Mouse (Mus musculus): ENCODE measurements around the gene Gm17606.

Gm17606 gene

DNA sequence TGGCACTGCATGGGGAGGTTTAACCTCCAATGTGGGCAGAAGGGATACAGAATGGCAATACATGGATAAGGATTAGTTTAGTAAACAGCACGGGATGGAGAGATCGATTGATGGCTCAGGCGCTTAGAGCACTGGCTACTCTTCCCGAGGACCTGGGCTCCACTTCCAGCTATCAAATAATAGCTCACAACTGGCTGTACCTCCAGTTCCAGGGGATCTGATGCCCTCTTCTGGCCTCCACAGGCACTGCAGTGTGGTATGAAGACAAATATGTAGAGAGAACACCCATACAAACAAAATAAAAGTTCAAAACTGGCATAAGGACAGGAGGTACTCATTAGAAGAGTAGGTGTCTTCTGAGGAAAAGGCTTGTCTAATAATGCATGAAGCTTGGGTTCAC lies 28.6 kb downstream of the Gm17606 start:
- peak; percentile 64 to 82 for DNase-seq

DNA sequence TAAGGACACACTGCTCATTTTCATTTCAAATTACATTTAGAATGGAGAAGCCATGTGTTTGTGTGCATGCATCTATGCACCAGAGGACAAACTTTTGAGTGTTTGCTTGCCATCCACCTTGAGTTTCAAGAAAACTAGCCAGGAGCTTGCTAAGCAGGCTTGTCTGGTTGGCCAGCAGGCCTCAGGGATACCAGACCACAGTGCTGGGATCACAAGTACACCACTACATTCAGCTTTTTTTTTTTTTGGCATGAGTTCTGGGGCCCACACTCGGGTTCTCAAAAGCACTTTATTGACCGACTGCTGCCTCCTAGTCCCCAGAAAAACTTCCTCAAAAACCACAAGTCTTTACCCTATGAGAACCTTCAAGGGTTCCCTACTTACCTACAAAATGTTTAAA lies 33.6 kb downstream of the Gm17606 start:
- no peak for DNase-seq

DNA sequence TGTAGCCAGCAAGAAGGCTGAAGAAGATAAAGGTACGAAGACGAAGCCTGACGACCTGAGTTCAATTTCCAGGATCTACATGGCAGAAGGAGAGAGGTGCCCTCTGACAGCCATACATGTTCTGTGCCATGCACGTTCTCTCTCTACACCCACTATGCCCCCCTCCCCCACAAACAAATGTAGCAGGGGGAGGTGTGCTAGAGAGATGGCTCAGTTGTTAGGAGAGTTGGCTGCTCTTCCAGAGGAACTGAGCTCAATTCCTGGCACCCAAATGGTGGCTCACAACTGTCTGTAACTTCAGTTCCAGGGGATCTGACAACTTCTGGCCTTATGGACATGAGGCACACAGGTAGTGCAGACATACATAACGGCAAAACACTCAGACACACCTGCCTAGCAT lies 35.5 kb downstream of the Gm17606 start:
- no peak for DNase-seq

DNA sequence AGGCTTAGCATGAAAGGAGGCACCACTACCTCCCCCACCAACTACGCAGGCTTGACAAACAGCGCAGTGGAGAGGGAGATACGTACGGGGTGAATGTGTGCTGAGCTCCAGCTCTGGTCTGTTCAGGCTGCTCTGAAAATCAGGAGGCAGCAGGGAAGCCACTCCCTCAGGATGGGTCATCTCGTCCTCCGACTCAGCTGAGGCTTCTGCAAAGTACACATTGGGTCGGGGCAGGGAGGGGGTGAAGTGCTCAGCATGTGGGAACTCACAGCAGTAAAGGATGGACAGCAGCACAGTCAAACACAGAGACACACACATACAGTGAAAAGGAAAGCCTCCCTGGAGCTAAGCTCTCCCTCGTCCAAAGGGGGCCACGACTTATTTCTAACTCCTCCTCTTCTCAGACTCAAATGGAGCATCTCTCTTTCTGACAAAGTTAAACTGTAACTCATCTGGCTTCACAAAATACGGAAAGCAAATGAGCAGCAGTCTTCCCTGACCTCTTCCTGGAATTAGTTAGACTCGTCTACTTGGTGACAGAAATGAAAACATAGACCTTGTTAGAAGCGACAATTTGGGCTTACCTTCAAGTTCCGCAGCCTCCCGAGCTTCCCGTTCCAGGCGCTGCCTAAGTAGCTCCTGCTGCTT lies 38.0 kb downstream of the Gm17606 start:
- DNase-seq = peak in 1 of 2 experiments; percentile 17

DNA sequence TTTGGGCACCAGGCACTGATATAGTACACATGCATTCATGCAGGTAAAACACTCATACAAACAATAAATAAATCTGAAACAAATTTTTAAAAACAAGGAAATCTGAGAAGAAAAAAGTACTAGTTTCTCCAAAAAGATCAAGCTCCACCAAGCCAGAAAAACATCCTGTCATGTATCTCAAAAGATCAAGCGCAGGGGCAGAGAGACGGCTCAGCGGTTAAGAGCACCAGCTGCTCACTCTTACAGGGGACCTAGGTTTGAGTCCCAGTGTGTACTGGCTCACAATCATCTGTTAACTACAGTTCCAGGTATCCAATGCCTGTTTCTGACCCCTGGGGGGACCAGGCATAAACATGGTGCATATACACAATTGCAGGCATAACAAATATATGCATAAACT lies 41.6 kb downstream of the Gm17606 start:
- DNase-seq = no peak

DNA sequence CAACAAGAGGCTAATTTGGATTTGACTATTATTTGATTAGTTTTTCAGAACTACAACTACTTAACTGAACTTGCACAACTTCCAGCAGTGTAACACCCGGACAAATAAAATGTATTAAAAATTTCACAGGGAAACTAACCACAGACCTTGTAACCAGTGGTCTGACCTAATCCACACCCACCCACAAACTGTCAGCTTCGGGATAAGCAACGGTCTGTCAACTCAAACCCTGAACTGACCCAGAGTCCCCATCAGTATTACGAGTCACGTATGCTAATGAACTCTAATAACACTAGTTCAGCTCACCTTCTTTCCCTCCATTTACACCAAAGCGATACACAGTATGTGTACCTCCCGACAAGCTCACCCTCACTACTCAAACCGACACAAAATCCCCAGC lies 44.7 kb downstream of the Gm17606 start:
- no peak for DNase-seq

DNA sequence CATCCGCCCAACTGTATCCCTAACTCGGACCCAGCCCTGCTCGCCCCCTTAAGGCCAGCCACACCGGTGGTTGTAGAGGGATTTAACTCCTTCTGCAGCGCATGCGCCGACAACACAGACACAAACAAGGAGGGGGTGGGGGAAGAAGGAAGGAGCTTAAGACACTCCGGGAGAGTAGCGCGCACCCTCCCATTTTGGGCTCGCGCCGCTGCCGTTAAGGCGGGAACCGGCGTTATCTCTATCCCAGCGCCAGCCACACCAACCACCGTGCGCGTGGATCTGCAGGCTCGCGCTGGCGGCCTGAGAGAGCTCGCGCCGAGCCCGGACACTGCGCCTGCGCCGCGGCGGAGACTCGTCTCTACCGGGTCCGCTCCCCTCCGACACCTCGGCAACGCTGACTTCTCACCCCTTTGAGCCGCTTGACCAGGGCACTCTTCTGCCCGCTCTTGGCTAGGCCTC lies 45.3 kb downstream of the Gm17606 start, which contains the start of gene 1700123O20Rik:
TSS of gene 1700123O20Rik (plus strand) at position 154 of the 459 bp plus-strand sequence.
- DNase-seq = peak in 1 of 2 experiments; percentile 82

DNA sequence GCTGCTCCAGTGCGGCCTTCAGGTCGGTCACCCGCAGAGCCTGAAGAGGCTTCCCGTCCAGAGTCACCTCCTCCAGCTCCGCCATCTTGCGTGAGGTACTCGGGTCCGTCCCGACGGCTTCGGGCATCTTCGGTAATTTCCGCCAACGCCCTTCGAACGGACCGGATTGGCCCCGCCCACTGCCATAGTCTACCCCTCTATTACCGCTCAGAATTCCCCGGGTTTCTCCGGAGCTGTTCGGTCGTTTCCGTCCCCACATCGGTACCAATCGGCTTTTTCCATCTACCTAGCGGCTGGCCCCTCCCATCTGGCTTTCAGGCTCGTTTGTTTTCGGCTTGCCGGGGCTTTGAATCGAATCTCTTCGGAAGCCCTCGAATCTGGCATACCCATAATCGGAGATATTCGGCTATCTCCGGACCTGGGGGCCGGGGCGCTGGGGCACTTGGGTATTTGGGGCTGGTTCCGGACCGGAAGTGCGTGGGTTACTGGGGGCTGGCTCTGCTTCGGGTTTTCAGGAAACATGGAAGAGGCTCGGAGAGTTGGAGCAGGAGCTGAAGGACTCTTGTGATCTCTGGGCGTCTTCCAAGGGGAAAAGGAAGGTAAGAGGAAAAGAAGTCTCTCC lies 45.9 kb downstream of the Gm17606 start, which contains the start of gene Acin1:
TSS of gene Acin1 (minus strand) at position 410 of the 622 bp plus-strand sequence.
- DNase-seq = peak; percentile 100

DNA sequence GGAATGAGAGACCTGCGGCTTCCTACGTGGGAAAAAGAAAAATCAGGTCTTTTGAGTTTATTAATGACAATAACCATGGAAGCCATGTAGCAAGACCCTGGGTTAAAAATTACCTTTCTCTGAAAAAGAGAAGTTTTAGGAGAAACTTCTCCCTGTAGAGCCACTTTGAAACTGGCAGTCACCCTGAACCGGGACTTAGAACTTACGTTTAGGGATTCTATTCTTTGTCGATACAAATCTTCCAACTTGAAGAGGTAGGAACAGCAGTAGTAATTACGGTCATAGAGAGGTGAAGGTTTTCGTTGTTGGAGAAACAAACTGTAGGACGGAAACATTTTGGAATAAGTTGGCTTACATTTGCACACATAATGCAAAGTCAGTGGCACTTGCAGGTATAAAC lies 46.5 kb downstream of the Gm17606 start:
- no peak for DNase-seq

DNA sequence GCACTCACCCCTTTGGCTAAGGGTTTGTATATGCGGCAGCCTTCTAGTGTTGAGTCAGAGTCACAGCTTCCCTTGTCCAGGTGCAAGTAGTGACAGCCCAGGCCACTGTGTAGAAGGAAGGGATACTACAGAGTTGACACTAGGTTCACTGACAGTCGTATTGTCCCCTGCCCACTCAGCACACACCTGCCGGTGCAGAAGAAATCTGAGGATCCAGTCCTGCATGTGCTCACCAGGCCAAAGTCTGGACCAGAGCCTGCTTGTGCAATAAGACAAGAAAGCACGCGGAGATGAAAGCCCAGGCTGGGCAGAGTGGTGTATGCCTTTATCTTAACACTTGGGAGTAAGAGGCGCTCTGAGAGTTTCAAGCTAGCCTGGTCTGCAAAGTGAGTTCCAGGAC lies 54.3 kb downstream of the Gm17606 start:
- DNase-seq = no peak

DNA sequence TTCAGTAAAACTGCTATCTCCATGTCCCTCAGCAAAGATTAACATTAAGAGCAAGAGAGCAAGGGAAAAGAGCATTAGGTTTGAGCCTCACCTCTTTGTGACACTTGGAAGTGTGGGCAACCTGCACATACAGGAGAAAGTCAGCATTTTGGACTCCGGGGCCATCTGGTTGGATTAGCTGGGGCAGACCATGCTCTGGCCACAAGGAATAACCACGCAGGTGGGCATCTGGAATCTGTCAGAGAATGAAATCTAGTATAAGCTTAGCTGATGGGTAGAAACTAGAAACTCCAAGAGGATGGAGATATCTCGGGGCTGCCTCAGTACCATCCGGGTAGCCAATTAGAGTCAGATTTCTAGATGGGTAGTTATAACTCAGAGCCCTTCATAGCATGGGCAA lies 56.0 kb downstream of the Gm17606 start:
- DNase-seq = no peak

Data from kidney, postnatal 36 days (tissue).